Mouse (Mus musculus): Measurements from ENCODE around the gene Pomgnt2.

Gene Pomgnt2

DNA sequence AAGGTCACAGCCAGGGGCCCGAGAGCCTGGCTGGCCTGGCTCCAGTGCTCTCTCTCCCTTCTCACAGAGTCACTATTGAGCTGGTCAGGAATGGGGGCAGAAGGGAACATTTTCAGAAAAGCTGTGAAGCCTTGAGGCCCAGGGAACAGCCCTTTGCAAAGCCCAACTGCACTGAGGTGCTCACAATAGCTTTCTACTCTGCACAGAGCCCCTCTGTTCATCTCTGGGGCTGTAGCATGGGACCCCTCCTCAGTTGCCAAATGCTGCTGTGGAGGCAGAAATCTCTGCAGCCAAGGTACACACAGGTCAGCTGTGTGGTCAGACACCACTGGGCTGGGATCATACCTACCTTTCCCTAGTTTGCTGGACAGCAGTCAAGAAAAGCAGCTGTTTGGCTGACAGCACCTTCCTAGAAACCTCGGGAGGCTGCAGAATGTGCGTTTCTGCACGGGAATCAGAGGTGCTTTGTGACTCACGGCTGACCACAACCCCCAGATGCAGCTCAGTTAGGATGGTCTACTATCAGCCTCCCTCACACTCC lies 27.0 kb downstream of the Pomgnt2 start:
- DNase-seq (ENCODE audit: low spot score): no peak

DNA sequence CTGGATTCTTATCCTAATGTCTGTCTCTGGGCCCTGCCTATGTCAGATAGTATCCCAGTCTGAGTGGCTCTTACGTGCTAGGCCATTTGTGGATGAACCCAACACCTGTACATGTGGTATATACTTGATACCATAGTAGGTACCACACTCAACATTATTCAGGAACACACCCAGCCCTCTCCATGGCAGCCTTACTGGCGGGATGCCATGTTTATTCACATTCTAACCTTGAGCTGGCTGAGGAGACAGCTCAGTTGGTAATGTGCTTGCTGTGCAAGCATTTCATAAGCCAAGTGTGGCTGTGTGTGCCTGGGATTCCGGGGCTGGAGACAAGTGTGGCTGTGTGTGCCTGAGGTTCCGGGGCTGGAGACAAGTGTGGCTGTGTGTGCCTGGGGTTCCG lies 28.7 kb downstream of the Pomgnt2 start:
- DNase-seq (ENCODE audit: low spot score): no peak

DNA sequence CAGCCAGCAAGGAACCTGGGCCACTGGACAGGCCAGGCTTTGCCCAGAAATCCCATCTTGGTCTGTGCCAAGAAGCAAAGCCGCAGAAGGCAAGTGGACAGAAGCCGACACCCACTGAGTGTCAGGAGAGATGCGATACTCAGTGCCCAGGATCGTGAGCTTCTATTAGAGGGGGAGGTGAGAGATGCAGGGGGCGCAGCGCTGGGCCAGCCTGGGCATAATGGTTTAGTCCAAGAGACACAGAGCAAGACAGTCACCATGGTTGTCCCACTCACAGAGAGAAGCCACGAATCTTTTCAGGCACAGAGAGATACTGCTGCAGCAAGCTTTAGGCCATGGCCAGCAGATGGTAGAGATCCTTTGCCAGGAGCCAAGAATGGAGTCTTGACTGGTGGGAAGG lies 32.0 kb downstream of the Pomgnt2 start:
- no peak for DNase-seq (ENCODE audit: low spot score)

DNA sequence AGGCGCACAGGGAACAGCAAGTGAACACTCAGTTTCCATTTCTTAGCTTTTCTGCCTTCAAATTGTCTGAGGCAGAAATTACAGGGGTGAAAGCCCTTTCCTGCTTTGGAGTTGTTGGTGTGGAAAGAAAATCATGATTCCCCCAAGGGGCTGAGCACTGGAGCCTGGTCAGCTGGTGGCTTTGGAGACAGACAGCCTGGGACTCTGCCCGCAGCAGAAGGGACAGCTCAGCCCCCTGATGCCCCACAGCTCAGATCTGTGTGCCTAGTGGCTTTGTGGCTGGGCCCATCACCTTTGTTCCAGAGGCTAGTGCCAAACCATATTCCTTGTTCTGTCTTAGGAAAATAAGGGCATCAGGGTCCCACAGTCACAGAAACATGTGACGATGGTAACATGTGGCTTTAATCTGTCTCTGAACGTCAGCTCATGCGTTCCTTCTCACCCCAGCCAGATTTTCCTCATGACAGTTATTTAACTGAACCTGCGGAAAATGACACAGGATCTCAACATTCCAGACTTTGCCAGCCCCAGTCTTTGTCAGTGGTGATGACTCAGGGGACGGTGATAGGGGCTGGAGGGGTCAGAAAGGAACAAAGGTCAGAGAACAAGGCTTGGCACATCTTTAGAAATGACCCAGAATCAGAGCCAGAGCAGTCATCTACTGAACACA lies 36.8 kb downstream of the Pomgnt2 start:
- DNase-seq (ENCODE audit: low spot score): no peak

DNA sequence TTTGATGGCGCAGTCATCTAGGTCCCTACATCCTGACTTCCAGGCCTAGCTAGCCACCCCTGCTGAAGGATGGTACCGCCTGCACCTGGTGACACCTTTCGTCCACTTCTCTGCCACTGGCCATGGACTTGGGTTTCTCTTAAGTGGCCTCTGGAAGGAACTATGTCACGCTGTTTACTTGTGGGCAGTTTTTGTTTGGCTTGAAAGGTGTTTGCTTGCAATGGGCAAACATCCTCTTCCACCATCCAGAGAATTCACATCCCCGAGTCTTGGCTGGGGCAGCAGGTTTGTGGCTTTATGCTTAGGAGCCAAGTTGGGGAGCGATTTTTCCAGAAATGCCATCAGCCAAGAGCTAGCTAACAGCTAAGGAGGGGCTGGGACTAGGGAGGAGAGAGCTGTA lies 44.3 kb downstream of the Pomgnt2 start:
- DNase-seq (ENCODE audit: low spot score): no peak

DNA sequence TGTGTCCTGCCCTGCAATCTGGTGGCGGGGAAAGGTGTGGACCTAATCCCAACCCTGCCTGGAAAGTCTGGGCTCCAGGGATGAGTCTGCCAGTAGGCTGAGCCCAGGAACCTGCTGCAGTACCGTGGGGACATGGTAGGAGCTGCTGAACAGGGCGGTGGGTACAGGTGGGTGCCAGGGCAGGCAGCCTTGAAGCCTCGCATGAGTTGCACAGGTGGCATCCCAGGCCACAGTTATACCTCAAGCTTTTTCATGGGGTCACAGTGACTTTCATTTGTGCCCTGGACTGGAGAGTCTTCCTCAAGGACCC lies 45.8 kb downstream of the Pomgnt2 start:
- no peak for DNase-seq (ENCODE audit: low spot score)

DNA sequence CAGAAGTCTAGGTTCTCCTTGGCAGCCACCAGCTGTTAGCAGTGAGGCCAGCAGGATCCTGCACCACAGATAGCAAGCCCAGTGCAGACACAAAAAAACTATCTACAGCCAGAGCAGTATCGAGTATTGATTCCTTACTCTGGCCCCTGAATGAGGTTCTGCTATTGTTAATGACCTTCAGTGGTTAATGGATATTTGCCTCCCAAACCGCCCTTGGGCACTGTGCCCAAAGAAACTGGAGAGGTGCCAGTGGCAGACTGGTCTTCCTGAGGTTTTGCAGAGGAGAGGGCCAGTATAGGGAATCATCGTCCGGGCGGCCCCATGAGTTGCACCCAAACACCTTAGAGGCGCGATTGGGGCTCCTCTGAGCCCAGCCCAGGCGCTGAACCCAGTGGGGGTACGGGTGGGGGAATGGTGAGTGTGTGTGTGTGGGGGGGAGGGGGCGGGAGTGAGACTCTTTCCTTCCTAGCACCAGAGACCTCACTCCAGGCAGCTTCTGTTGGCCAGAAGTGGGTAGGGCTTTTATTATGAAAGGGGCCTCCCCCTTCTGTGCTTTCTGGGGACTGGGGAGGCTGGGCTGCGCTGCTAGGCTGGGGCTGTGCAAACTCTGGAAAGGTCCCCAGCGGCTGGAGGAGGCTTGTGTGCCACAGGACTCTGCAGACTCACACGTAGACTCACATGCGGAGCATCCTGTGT lies 46.3 kb downstream of the Pomgnt2 start, which contains the start of gene Fam198a:
TSS of gene Fam198a (plus strand) at position 571 of the 696 bp plus-strand sequence.
- DNase-seq (ENCODE audit: low spot score): no peak

DNA sequence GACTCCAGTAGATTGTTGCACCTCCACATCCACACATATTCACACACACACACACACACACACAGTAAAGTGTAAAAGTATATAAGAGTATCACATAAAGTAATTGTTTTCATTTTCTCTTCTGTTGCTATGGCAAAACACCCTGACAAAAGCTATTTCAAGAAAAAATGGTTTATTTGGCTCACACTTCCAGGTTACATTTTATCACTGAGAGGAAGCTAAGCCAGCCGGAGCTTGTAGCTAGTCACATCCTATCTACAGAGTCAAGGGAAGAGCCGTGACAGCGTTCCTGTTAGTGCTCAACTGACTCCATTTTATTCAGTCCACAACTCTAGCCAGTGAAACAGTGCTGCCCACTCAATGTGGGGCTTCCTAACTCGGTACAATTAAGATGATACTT lies 48.5 kb downstream of the Pomgnt2 start:
- no peak for DNase-seq (ENCODE audit: low spot score)

DNA sequence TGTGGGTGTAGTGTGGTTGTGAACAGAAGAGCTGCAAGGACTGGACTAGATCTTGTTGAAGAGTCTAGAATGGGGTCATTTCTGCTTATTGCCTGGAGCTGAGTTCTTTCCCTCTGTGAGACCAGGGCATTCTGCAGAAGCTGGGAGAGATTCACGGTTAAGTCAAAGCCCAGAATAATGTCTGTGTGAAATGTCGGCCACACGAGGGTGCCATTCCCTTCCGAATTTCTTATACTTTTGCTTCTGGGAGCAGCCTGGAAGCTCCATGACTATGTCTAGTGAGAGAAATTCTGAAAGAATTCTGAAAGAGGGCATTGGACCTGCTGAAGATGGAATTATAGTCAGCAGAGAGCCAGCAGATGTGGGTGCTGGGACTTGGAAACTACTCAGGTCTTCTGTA lies 49.1 kb downstream of the Pomgnt2 start:
- no peak for DNase-seq (ENCODE audit: low spot score)

DNA sequence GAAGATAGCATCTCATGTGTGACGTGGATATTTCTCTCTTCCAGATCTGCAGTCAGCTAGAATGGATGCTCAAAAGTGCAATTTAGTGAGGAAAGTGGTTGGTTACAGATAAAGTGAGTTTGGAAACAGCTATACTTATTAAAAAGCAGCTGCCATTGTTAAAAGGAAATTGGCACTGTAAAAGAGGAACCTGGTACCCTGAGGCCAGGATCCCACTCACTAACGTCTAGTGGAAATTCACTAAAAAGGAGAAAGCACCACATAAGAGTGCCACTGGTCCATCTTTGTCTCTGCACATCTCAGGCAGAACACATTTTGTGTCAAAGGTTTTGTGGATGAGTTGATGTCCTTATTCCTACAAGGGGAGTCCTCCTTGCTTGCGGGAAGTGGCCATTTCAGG lies 53.3 kb downstream of the Pomgnt2 start:
- no peak for DNase-seq (ENCODE audit: low spot score)

DNA sequence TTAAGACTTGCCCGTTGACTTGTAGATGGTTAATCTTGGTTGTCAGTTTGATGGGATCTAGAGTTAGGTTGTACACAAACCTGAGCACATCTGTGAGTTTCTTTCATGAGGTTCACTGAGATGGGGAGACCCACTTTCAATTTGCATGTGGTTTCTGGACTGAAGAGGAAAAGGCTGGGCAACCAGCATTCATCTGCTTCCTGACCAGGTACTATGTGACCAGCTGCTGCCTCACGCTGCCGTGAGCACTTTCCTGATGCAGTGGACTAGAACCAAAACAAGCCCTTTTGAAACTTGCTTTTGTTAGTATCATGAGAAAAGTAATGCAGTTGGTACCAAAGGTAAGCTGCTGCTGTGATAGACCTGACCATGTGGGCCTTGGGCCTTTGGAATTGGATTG lies 53.9 kb downstream of the Pomgnt2 start:
- DNase-seq (ENCODE audit: low spot score): no peak

DNA sequence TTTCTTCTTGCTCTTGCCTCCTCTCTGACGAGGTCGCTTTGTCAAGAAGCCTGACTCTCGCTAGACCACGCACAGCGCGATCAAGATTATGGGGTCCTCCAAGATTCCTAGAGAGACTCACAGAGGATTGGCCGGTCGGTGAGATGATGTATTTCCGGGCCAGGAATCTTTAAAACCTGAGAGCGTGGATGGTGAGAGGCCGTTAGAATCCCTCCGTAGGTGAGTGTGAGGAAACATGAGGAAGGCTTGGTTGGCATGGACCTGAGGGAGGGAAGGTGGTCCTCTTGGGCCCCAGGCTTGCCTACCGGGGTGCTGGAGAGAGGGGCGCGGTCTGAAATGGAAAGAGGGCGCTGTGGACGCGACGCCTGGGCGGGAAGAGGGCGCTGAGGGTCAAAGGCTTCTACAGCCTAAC lies 59.0 kb downstream of the Pomgnt2 start:
- no peak for DNase-seq (ENCODE audit: low spot score)

DNA sequence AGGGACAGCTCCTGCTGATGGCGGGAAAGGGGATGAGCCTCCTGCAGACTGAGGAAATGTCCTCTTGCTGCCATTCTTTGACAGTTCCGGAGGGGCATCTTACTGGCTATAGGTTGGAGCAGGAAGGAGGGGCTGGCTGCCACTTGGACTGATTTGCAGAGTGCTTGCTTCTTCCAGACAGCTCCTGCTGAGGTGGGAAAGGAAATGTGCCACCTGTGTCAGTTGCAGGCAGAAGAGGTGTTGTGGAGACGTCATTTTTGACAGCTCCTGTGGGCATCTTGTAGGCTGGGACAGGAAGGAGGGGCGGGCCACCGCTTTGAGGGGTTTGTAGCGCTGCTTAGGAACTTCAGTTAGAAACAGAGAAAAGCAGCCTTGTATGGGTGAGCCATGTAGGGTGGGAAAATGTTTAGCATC lies 59.5 kb downstream of the Pomgnt2 start:
- no peak for DNase-seq (ENCODE audit: low spot score)

DNA sequence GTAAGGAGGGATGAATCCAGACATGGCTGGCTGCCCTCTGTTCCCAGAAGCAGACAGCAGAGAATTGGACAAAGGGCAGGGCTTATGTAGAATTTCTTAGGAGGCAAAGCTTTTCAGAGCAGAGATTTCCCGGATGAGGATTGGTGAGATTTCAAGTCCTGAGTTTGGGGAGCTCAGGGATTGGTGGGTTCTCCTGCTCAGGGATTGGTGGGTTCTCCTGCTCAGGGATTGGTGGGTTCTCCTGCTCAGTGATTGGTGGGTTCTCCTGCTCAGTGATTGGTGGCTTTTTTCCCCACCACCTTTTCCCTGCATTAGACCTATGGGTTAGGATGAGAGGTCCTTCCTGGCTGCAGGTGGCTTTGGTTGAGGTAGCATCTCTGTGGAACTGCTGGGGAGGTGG lies 60.0 kb downstream of the Pomgnt2 start:
- DNase-seq (ENCODE audit: low spot score): no peak

DNA sequence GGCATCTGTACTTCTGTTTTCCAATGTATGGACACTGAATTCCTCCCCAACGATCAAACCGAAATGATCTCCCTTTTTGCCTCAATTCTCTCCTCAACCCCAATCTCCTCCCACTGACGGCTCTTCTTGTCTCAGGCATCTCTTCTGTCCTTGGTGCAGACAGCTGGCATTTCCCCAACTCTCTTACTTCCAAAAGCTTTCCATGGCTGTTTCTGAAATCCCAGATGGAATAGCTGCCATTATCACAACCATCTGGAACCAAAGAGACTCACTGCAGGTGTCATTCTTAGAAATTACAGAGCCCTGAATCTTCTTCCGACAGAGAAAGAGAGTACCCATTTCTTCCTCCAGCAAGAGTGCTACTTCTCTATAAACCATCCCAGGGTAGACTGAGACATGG lies 62.1 kb downstream of the Pomgnt2 start:
- no peak for DNase-seq (ENCODE audit: low spot score)
